Mouse (Mus musculus) monocyte, adult 5-6 weeks (primary cell): ENCODE measurements at regions not wholly inside any gene's neighbourhood (a gene's known extent, or its start where the extent isn't known, plus 50 kb on each side); places are given as distances from the start of the nearest gene placed in this dataset.

ENCODE experiments used
- ATAC-seq: fragments of 153-309, 156-312 bp; replicated peaks from 2 replicates; pipeline ENCODE4 v1.8.0; 2017; ENCODE audit warnings: mild to moderate bottlenecking; ENCODE audit not compliant: low TSS enrichment, insufficient number of reproducible peaks, severe bottlenecking, poor library complexity, low FRiP score

- peak; percentile 88 for ATAC-seq
Observed at GRCm38 (mm10) chr2:19049877-19050731, 52.0 kb downstream of the 4930426L09Rik start.

DNA sequence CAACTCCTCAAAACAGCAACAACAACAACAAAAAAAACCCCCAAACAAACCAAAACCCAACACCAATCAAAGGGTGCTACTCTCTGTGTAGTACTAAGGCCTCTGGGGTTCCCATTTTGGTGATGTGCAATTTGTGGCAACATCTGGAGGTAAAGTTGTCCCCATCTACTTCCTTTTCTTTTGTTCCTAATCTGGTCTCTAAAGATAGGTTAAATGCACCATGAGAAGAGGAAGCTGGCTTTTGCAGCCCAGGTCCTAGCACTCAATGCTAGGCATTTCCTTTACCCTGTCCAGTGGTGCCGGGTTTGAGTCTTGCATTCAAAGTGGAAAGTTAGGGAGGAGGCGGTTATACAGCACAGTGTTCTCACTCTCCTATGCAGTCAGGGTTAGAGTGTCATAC lies 57.4 kb downstream of the 4930426L09Rik start:
- ATAC-seq: peak; percentile 76

- ATAC-seq: no peak
Observed at GRCm38 (mm10) chr2:19057859-19058258, 59.7 kb downstream of the 4930426L09Rik start.

GRCm38 (mm10) chr2:19058765-19059164 lies 60.6 kb downstream of the 4930426L09Rik start:
- no peak for ATAC-seq

DNA sequence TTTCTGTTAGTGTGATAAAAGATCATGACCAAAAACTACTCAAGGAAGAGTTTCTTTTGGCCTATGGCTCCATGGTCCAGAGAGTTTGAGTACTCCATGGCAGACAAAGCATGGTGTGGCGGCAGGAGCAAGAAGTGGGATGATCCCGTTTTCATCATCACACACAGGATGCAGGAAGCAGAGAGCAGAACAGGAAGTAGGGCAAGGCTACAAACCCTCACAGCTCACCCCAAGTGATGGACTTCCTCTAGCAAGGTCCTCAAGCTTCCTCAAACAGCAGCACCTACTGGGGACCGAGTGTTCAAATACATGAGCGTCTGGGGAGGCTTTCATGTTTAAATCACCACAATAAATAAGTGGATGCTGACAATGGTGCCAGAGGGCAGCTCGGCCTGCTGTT lies 61.1 kb downstream of the 4930426L09Rik start:
- peak; percentile 83 for ATAC-seq

- no peak for ATAC-seq
Observed at GRCm38 (mm10) chr2:19060218-19060915, 62.2 kb downstream of the 4930426L09Rik start.

DNA sequence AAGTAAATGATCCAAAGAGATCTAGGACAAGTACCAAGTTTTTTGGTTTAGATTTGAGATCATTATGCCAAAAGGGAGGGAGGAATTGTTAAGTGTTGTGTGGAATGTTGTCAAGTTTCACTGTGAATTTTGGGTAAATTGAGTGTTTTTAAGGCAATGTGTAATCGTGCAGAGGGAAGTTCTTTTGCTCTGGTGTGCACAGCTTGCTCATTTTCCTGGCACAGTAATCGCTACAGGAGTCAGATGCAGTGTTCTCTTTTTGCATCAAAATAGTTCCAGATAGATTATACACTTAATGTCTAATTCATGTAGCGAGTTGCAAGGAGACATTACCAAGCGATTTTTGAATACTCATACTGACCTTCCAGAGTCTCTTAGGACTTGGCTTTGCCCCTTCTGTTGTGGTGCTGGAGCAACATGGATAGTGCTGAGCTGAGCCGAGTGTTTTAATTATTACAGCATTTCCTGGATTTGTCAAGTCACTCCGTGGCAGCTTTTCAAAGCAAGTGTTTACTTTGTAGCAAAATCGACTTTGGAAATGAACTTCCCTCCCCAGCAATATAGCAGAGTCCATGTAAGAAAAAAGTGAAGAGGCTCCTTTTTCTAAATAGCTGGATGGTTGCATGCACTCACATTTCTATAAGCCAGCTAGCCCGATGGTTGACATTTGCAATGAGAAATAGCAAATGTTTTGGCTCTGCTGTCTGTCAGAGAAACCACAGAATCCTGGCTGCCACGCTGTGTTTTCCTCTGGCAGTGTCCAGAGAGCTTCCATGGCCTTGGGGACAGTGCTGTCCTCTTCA lies 66.6 kb downstream of the 4930426L09Rik start:
- no peak for ATAC-seq

DNA sequence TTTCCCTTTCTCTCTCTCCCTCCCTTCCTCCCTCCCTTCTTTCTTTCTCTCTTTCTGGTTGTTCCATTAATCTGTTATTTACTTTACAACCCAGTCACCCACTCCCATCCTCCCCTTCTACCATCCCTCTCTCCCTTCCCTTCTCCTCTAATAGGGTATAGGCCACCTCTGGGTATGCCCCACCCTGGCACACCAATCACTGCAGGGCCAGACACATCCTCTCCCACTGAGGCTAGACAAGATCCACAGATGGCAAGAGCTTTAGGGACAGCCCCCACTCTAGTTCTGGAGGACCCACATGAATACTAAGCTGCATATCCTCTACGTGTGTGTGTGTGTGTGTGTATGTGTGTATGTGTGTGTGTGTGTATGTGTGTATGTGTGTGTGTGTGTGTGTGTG lies 67.4 kb downstream of the 4930426L09Rik start:
- ATAC-seq: no peak

- ATAC-seq: no peak
Observed at GRCm38 (mm10) chr2:19068161-19068560, 70.0 kb downstream of the 4930426L09Rik start.

- ATAC-seq: no peak
Observed at GRCm38 (mm10) chr2:19083816-19084215, 85.7 kb downstream of the 4930426L09Rik start.

GRCm38 (mm10) chr2:19085105-19085504 lies 87.0 kb downstream of the 4930426L09Rik start:
- no peak for ATAC-seq

DNA sequence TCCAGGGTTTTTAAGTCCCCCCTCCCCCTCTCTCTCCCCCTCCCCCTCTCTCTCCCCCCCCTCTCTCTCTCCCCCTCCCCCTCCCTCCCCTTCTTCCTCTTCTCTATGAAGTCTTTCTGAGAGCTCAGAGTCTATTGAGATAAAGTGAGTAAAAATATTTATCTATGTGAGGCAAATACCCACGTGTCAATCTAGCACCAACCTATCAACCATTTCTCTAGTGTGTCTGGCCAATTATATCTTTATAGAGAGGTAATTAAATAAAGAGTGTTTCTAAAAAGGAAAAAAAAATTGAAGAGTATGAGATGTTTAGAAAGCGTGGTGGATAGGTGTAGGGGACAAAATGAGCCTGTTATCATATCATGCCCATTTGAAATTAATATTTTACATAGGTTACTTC lies 88.0 kb downstream of the 4930426L09Rik start:
- no peak for ATAC-seq

DNA sequence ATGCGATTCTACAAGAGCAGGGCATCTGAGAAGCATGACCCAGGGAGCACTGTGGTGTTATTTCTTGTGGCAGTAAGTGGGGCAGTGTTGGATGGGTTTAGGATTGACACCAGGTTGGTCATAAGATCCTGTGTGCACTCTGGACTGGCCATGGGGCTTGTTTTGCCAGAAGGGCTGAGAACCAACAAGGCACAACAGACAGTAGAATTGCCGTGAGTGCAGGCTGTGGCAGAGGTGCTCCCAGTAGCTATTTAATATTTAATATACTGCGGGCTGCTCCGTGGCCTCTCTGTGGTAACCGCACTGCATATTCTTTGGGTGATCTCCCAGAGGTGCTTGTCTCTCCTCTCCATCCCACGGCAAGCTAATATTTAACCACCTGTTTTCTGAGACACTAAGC lies 88.5 kb downstream of the 4930426L09Rik start:
- ATAC-seq: no peak

GRCm38 (mm10) chr2:19099384-19099783 lies 99.7 kb upstream of the Armc3 start:
- no peak for ATAC-seq

GRCm38 (mm10) chr2:19108753-19109152 lies 90.3 kb upstream of the Armc3 start:
- no peak for ATAC-seq

- peak; percentile 98 for ATAC-seq
Observed at GRCm38 (mm10) chr2:19119871-19120270, 79.2 kb upstream of the Armc3 start.

- no peak for ATAC-seq
Observed at GRCm38 (mm10) chr2:19132864-19133263, 66.2 kb upstream of the Armc3 start.

- ATAC-seq: peak; percentile 66
Observed at GRCm38 (mm10) chr2:19142586-19142985, 56.5 kb upstream of the Armc3 start.

GRCm38 (mm10) chr2:19145412-19145811 lies 53.7 kb upstream of the Armc3 start:
- peak; percentile 53 for ATAC-seq
